Mouse (Mus musculus): Measurements from ENCODE around the gene Kcne1l. TPM values are rescaled to one million over a fixed set of nuclear protein-coding genes. Genes with fewer than 3 reads are reported as not detected.
A peak's percentile ranks its signal among the peaks of the same experiment; 100 is the strongest.

The Kcne1l gene
- polyA plus RNA-seq (2014; fragmentation: Nextera tagmentation; extraction: Ambion mirVana) = 23.9 and 26.6 TPM in 2 replicates

- ATAC-seq (ENCODE audit: low FRiP score, low TSS enrichment) = peak; percentile 80
- Histone ChIP-seq H3K4me2 (ENCODE audit: low read length) (peak within 1 kb of the TSS; percentile 49), H3K27ac (replicated peaks; ENCODE audit: low read depth, low read length) (no peak within 1 kb of the TSS), H3K4me1 (ENCODE audit: control insufficient read depth, insufficient read depth, low read length) (0 out of 2 replicates have a peak, but pooled peaks cover 2% of the 10 kb centered on the region), H3K4me3 (replicated peaks; ENCODE audit: low read depth, low read length) (peak within 1 kb of the TSS; percentile 18), H3K9ac (replicated peaks; ENCODE audit: low read length) (no peak within 1 kb of the TSS), H3K27me3 (ENCODE audit: control insufficient read depth, insufficient read depth, low read length) (peaks cover 4% of the 10 kb centered on the region; the same call in 1 of the 2 replicates), H3K36me3 (ENCODE audit: control insufficient read depth, insufficient read depth, low read length) (no peaks in the 10 kb centered on the region), H3K9me3 (ENCODE audit: control insufficient read depth, low read length) (no peaks in the 10 kb centered on the region)
- DNase-seq = peak; percentile 32
- WGBS = 34% methylated on average over 31 of the region's 33 CpGs
Measured at GRCm38 (mm10) chrX:142305869-142306581, at the start of gene Kcne1l. Kcne1l (minus strand) TSS chrX:142306294.

GRCm38 (mm10) chrX:142336207-142336606 is 30.1 kb upstream of the Kcne1l start:
- H3K9me3 ChIP-seq (ENCODE audit: control insufficient read depth, low read length) = no peaks in the 10 kb centered on the region
- ATAC-seq (ENCODE audit: low FRiP score, low TSS enrichment) = no peak
- no peak overlapping the region for H3K4me2 ChIP-seq (ENCODE audit: low read length)
- no peak overlapping the region for H3K27ac ChIP-seq (replicated peaks; ENCODE audit: low read depth, low read length)
- no peaks in the 10 kb centered on the region for H3K27me3 ChIP-seq (ENCODE audit: control insufficient read depth, insufficient read depth, low read length)
- H3K4me3 ChIP-seq (replicated peaks; ENCODE audit: low read depth, low read length) = no peak overlapping the region
- WGBS = 92% methylated on average over 6 of the region's 6 CpGs
- peaks cover 6% of the 10 kb centered on the region; the same call in 1 of the 2 replicates for H3K36me3 ChIP-seq (ENCODE audit: control insufficient read depth, insufficient read depth, low read length)
- H3K9ac ChIP-seq (replicated peaks; ENCODE audit: low read length) = no peak overlapping the region
- no peak for DNase-seq
- no peaks in the 10 kb centered on the region for H3K4me1 ChIP-seq (ENCODE audit: control insufficient read depth, insufficient read depth, low read length)

GRCm38 (mm10) chrX:142335502-142335901 is 29.4 kb upstream of the Kcne1l start:
- Histone ChIP-seq H3K27me3 (ENCODE audit: control insufficient read depth, insufficient read depth, low read length) (no peaks in the 10 kb centered on the region), H3K9me3 (ENCODE audit: control insufficient read depth, low read length) (no peaks in the 10 kb centered on the region), H3K4me1 (ENCODE audit: control insufficient read depth, insufficient read depth, low read length) (no peaks in the 10 kb centered on the region), H3K9ac (replicated peaks; ENCODE audit: low read length) (no peak overlapping the region), H3K4me3 (replicated peaks; ENCODE audit: low read depth, low read length) (no peak overlapping the region), H3K36me3 (ENCODE audit: control insufficient read depth, insufficient read depth, low read length) (peaks cover 6% of the 10 kb centered on the region; the same call in 1 of the 2 replicates), H3K27ac (replicated peaks; ENCODE audit: low read depth, low read length) (no peak overlapping the region), H3K4me2 (ENCODE audit: low read length) (no peak overlapping the region)
- WGBS = 94% methylated on average over 5 of the region's 5 CpGs
- no peak for DNase-seq
- no peak for ATAC-seq (ENCODE audit: low FRiP score, low TSS enrichment)

- no peak overlapping the region for H3K9ac ChIP-seq (replicated peaks; ENCODE audit: low read length)
- H3K27ac ChIP-seq (replicated peaks; ENCODE audit: low read depth, low read length) = no peak overlapping the region
- WGBS = 71% methylated on average over 2 of the region's 2 CpGs
- DNase-seq (peak; percentile 26), ATAC-seq (ENCODE audit: low FRiP score, low TSS enrichment) (no peak)
- no peaks in the 10 kb centered on the region for H3K9me3 ChIP-seq (ENCODE audit: control insufficient read depth, low read length)
- H3K4me2 ChIP-seq (ENCODE audit: low read length) = no peak overlapping the region
- no peaks in the 10 kb centered on the region for H3K36me3 ChIP-seq (ENCODE audit: control insufficient read depth, insufficient read depth, low read length)
- H3K27me3 ChIP-seq (ENCODE audit: control insufficient read depth, insufficient read depth, low read length) = no peaks in the 10 kb centered on the region
- H3K4me1 ChIP-seq (ENCODE audit: control insufficient read depth, insufficient read depth, low read length) = no peaks in the 10 kb centered on the region
- no peak overlapping the region for H3K4me3 ChIP-seq (replicated peaks; ENCODE audit: low read depth, low read length)
Measured at GRCm38 (mm10) chrX:142325760-142326159, 19.7 kb upstream of the Kcne1l start.

- Histone ChIP-seq H3K4me2 (ENCODE audit: low read length) (no peak overlapping the region), H3K9ac (replicated peaks; ENCODE audit: low read length) (no peak overlapping the region), H3K27ac (replicated peaks; ENCODE audit: low read depth, low read length) (no peak overlapping the region), H3K9me3 (ENCODE audit: control insufficient read depth, low read length) (no peaks in the 10 kb centered on the region), H3K4me1 (ENCODE audit: control insufficient read depth, insufficient read depth, low read length) (no peaks in the 10 kb centered on the region), H3K27me3 (ENCODE audit: control insufficient read depth, insufficient read depth, low read length) (no peaks in the 10 kb centered on the region), H3K4me3 (replicated peaks; ENCODE audit: low read depth, low read length) (no peak overlapping the region), H3K36me3 (ENCODE audit: control insufficient read depth, insufficient read depth, low read length) (no peaks in the 10 kb centered on the region)
- 80% methylated on average over 9 of the region's 9 CpGs for WGBS
- ATAC-seq (ENCODE audit: low FRiP score, low TSS enrichment) (no peak), DNase-seq (no peak)
Measured at GRCm38 (mm10) chrX:142316106-142316505, 10.0 kb upstream of the Kcne1l start.

GRCm38 (mm10) chrX:142315270-142315669 is 9.2 kb upstream of the Kcne1l start:
- no peaks in the 10 kb centered on the region for H3K4me1 ChIP-seq (ENCODE audit: control insufficient read depth, insufficient read depth, low read length)
- H3K27me3 ChIP-seq (ENCODE audit: control insufficient read depth, insufficient read depth, low read length) = no peaks in the 10 kb centered on the region
- H3K4me3 ChIP-seq (replicated peaks; ENCODE audit: low read depth, low read length) = no peak overlapping the region
- no peaks in the 10 kb centered on the region for H3K9me3 ChIP-seq (ENCODE audit: control insufficient read depth, low read length)
- H3K4me2 ChIP-seq (ENCODE audit: low read length) = no peak overlapping the region
- no peak overlapping the region for H3K9ac ChIP-seq (replicated peaks; ENCODE audit: low read length)
- WGBS = 79% methylated on average over 8 of the region's 8 CpGs
- no peak for ATAC-seq (ENCODE audit: low FRiP score, low TSS enrichment)
- no peaks in the 10 kb centered on the region for H3K36me3 ChIP-seq (ENCODE audit: control insufficient read depth, insufficient read depth, low read length)
- H3K27ac ChIP-seq (replicated peaks; ENCODE audit: low read depth, low read length) = no peak overlapping the region
- DNase-seq = no peak

- H3K9ac ChIP-seq (replicated peaks; ENCODE audit: low read length) = no peak overlapping the region
- no peak overlapping the region for H3K4me3 ChIP-seq (replicated peaks; ENCODE audit: low read depth, low read length)
- no peaks in the 10 kb centered on the region for H3K27me3 ChIP-seq (ENCODE audit: control insufficient read depth, insufficient read depth, low read length)
- no peaks in the 10 kb centered on the region for H3K9me3 ChIP-seq (ENCODE audit: control insufficient read depth, low read length)
- no peak overlapping the region for H3K27ac ChIP-seq (replicated peaks; ENCODE audit: low read depth, low read length)
- DNase-seq (peak; percentile 88), ATAC-seq (ENCODE audit: low FRiP score, low TSS enrichment) (0 out of 2 replicates have a peak, but pooled peaks have one; percentile 37)
- no peaks in the 10 kb centered on the region for H3K4me1 ChIP-seq (ENCODE audit: control insufficient read depth, insufficient read depth, low read length)
- 49% methylated on average over 11 of the region's 11 CpGs for WGBS
- H3K4me2 ChIP-seq (ENCODE audit: low read length) = peak overlapping the region; percentile 30; the same call in 1 of the 2 replicates
- no peaks in the 10 kb centered on the region for H3K36me3 ChIP-seq (ENCODE audit: control insufficient read depth, insufficient read depth, low read length)
Measured at GRCm38 (mm10) chrX:142314307-142315024, 8.4 kb upstream of the Kcne1l start.

GRCm38 (mm10) chrX:142310431-142310830 is 4.3 kb upstream of the Kcne1l start:
- Histone ChIP-seq H3K27me3 (ENCODE audit: control insufficient read depth, insufficient read depth, low read length) (no peaks in the 10 kb centered on the region), H3K9me3 (ENCODE audit: control insufficient read depth, low read length) (no peaks in the 10 kb centered on the region), H3K27ac (replicated peaks; ENCODE audit: low read depth, low read length) (no peak overlapping the region), H3K4me3 (replicated peaks; ENCODE audit: low read depth, low read length) (no peak overlapping the region), H3K4me1 (ENCODE audit: control insufficient read depth, insufficient read depth, low read length) (0 out of 2 replicates have a peak, but pooled peaks cover 2% of the 10 kb centered on the region), H3K36me3 (ENCODE audit: control insufficient read depth, insufficient read depth, low read length) (no peaks in the 10 kb centered on the region), H3K9ac (replicated peaks; ENCODE audit: low read length) (no peak overlapping the region), H3K4me2 (ENCODE audit: low read length) (no peak overlapping the region)
- peak; percentile 61 for DNase-seq
- 55% methylated on average over 5 of the region's 5 CpGs for WGBS
- ATAC-seq (ENCODE audit: low FRiP score, low TSS enrichment) = no peak

All from midbrain, embryonic 14.5 days (tissue).